Mouse (Mus musculus) monocyte, adult 2 months (primary cell): ENCODE measurements around the gene Mob2.

ENCODE experiments used
- DNase-seq, 2 experiments: peaks; one replicate each; pipeline ENCODE4 v3.0.0; 2022; ENCODE audit warnings: low spot score in 2 of 2, low read depth in 1 of 2

The Mob2 gene

GRCm38 (mm10) chr7:142080876-142081275, 20.0 kb upstream of the Mob2 start:
- DNase-seq: no peak

GRCm38 (mm10) chr7:142079365-142079764, 18.5 kb upstream of the Mob2 start:
- no peak for DNase-seq

- no peak for DNase-seq
These were observed 16.3 kb upstream of the Mob2 start for GRCm38 (mm10) chr7:142077138-142077537.

- no peak for DNase-seq
These were observed 13.5 kb upstream of the Mob2 start for GRCm38 (mm10) chr7:142074146-142074886.

- DNase-seq: no peak
These were observed 10.9 kb upstream of the Mob2 start for GRCm38 (mm10) chr7:142071717-142072116.

GRCm38 (mm10) chr7:142071212-142071578, 10.3 kb upstream of the Mob2 start:
- no peak for DNase-seq

GRCm38 (mm10) chr7:142070458-142071211, 9.8 kb upstream of the Mob2 start:
- DNase-seq: no peak

- no peak for DNase-seq
These were observed 7.6 kb upstream of the Mob2 start for GRCm38 (mm10) chr7:142068429-142068828.

- DNase-seq: no peak
These were observed 507 bp downstream of the Mob2 start for GRCm38 (mm10) chr7:142060185-142060930.

- no peak for DNase-seq
These were observed 1.8 kb downstream of the Mob2 start for GRCm38 (mm10) chr7:142059024-142059423.

- no peak for DNase-seq
These were observed 3.7 kb downstream of the Mob2 start for GRCm38 (mm10) chr7:142057121-142057520.

- no peak for DNase-seq
These were observed 4.2 kb downstream of the Mob2 start for GRCm38 (mm10) chr7:142056601-142057061.

- no peak for DNase-seq
These were observed 5.4 kb downstream of the Mob2 start for GRCm38 (mm10) chr7:142055431-142055830.

GRCm38 (mm10) chr7:142050536-142050935, 10.3 kb downstream of the Mob2 start:
- no peak for DNase-seq

- DNase-seq: no peak
These were observed 14.9 kb downstream of the Mob2 start for GRCm38 (mm10) chr7:142045932-142046331.

- DNase-seq: no peak
These were observed 15.5 kb downstream of the Mob2 start for GRCm38 (mm10) chr7:142045344-142045743.

- DNase-seq: no peak
These were observed 20.1 kb downstream of the Mob2 start for GRCm38 (mm10) chr7:142040756-142041155.

GRCm38 (mm10) chr7:142037553-142038170, 23.2 kb downstream of the Mob2 start:
- no peak for DNase-seq

GRCm38 (mm10) chr7:142035048-142035811, 25.6 kb downstream of the Mob2 start:
- no peak for DNase-seq

GRCm38 (mm10) chr7:142034198-142034597, 26.7 kb downstream of the Mob2 start:
- no peak for DNase-seq

- no peak for DNase-seq
These were observed 30.8 kb downstream of the Mob2 start for GRCm38 (mm10) chr7:142030073-142030472.
